Mouse (Mus musculus): ENCODE results near the gene Jmjd1c.

The Jmjd1c gene

GRCm38 (mm10) chr10:67134322-67134721 lies 38.4 kb downstream of the Jmjd1c start:
- DNase-seq: no peak

DNA sequence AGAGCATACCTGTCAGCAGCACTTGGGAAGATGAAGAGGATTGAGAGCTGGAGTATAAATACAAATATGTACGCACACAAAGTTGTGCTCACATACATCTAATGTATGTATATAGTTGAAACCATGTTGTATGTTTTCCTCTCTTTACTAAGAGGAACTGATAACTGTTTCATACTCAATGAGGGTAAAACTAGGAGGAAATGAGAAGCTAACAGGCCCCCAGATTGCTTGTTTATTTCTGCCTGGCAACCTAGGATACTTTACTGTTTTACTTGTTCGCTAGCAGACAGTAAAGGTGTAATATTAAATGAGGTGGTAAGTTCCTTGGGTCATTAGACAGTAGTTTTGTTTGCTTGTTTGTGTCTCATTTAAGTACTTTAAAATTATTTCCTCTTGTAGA lies 41.5 kb downstream of the Jmjd1c start:
- DNase-seq: no peak

DNA sequence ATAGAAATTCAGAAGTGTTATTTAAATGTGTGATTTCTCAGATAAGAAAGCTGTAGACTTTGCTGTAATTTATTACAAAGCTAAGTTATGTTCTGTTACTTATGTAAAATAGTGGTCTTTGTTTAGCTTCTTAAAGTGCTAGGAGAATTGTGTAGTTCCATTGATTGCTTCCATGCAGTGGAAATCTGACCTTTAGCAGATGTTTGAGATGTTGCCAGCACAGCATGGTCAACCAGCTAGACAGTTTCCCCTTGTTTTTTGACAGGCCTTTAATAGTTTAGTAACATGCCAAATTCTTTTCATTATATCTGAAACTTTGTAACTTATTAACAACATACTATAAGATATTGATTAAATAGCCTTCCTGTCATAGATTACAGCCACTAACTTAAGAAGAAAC lies 47.7 kb downstream of the Jmjd1c start:
- no peak for DNase-seq

- no peak for DNase-seq
Measured at GRCm38 (mm10) chr10:67144269-67144668, 48.3 kb downstream of the Jmjd1c start.

DNA sequence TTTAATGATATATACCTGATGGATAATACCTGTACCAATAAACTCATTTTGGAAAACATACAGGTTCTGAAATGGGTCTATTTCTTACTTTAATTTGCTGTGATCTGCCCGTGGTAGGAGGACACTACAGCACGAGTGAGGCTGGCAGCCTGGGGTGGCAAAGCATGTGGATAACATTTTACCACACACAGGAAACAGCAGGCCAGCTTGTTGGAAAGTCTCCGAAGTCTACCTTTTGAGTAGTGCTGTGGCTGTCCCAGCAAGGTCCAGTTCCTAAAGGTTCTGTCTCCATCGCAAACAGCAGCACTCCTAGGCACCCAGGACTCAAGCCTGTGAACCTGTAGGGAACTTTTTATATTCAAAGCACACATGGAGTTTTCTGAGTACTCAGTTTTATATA lies 49.7 kb downstream of the Jmjd1c start:
- DNase-seq: no peak

GRCm38 (mm10) chr10:67151766-67152165 lies 55.8 kb downstream of the Jmjd1c start:
- no peak for DNase-seq

GRCm38 (mm10) chr10:67154647-67155046 lies 58.7 kb downstream of the Jmjd1c start:
- no peak for DNase-seq

- no peak for DNase-seq
Measured at GRCm38 (mm10) chr10:67174049-67174448, 78.1 kb downstream of the Jmjd1c start.

- no peak for DNase-seq
Measured at GRCm38 (mm10) chr10:67176031-67176430, 80.1 kb downstream of the Jmjd1c start.

GRCm38 (mm10) chr10:67176932-67177331 lies 81.0 kb downstream of the Jmjd1c start:
- no peak for DNase-seq

DNA sequence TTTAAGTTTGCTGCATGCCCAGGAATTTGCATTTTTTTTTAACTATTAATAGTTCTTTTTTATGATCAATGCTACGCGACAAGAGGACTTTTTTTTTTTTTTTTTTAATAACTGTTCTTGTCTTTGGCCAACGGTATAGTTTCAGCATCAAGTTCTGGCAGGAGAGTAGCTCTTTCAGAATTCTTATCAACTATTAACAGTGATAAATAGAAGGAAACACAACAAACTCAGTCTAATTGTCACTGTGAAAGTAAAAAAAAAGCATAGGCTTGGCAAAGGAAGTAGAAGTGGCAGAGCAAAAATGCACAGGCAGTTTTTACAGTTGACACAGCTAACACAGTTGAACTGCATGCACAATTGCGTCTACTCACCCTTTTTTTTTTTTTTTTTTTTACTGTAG lies 81.5 kb downstream of the Jmjd1c start:
- no peak for DNase-seq

DNA sequence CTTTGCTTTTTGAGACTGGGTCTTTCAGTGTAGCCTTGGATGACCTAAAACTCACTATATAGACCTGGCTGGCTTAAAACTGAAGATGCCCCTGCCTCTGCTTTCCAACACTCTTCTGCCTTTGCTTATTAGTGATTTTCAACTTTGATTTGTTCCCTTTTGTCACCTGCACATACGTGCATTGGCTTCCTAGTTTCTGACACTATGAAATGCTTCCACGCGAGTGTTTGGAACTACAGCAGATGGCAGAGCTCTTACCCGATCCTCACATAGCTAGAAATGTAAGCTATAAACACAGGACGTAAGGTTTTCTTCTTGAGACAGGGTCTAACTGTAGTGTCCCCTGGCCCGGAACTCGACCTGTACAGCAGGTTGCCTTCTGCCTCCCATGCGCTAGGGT lies 84.1 kb downstream of the Jmjd1c start:
- no peak for DNase-seq

DNA sequence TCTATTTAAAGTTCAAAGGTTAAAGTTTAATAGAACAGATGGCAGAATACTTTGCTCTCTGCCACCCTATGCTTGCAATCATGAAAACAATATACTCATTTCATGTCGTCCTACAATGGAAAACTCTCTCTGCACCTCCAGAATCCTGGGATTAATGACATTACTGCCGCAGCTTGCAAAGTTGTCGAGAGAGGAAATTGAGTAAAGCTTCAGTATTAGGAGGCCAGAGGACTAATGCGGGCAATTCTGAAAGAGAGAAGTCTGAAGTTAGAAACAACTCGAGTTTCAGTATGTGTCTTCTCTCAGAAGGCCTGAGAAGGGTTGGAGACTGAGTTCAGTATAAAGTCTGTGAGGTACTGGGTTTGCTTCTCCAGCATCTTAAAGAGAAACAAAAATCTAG lies 84.9 kb downstream of the Jmjd1c start:
- no peak for DNase-seq

GRCm38 (mm10) chr10:67182651-67183050 lies 86.7 kb downstream of the Jmjd1c start:
- DNase-seq: no peak

- DNase-seq: no peak
Measured at GRCm38 (mm10) chr10:67183086-67183485, 87.2 kb downstream of the Jmjd1c start.

DNA sequence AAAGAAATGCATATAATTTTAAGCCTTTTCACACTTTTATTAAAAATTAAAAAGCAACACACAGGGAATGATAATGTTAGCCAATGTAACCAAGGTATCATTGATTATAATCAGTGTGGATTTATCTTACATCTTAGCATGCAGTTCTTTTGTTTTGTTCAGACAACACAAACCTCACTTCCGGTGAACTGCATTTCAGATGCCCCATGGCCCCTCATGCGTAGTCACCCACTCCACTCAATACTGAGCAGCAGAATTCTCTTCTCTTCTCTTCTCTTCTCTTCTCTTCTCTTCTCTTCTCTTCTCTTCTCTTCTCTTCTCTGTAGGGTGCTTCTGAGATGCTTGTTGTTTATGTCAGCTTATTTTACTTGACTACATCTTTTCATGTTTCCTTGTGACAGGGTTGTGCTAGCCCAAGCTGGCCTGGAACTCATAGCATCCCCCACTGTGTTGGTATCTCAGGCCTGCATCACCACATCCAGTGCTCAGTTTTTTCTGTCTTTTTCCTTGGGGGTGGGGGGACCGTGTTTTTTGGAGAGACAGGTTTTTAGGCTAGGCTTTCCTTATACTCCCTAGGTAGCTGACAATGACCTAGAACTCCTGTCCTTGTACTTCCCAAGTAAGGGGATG lies 88.6 kb downstream of the Jmjd1c start:
- no peak for DNase-seq

DNA sequence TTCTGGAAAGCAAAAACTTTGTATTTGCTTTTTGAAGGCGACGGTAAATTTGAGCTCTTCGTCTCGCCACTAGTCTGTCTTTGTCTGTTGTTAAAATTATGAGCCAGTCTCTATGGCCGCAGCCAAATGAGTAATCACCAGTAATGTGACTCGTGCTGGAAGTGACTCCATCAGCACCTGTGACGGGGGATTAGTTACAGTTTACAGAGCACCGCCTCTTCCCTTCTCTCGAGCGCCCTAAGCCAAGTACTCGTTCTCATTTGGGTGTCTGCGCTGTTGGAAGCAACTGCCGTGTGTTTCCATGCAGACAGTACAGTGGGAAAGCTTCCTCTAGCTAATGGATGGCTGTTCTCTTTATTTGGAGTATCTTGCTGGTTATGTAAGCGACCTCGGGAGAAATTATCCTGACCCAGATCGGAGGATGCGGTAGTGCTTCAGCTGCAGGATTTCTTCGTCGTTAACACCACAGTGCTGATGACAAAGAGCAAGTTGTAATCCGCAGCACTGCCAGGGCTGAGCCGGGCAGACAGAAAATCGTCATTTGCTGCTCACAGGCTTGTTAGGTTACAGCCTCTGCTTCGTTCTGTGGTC lies 89.7 kb downstream of the Jmjd1c start:
- peak; percentile 87 for DNase-seq

DNA sequence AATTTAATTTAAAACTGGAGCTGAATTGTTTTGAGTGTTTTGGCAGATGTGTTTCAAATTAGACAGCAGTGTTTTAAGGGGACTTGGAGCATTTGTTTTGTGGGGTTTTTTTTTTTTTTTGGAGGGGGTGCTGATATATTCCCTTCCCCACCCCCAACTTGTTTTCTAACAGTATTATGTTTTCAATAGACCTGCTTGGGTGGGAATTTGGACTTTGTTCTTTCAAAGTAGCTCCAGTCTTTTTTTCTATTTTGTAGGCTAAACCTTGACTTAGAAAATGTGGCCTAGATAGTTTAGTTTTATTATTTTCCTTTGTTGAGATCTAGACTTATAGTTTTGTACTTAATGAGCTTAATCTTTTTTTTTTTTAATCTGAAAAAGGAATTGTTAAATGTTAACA lies 90.6 kb downstream of the Jmjd1c start:
- DNase-seq: no peak

DNA sequence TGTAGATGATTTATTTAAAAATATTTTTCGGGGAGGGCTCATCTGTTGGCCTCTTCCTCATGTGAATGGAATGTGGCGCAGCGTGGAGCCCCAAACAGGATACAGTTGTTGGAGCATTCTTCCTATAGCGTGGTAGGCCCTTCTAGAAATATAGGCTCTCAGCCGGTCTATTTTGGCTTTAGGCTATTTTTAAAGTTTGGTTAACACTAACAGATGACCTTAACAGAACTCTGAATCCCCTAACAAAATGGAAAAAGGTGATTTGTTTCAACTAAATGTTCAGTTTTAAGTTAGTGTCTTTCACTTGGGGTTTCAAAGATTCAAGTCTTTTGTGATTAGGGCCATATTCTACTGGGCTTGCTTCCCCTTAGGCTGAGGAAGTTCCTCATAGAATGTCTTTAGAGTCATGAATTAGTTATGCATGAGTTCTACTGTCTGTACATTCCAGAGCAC lies 91.1 kb downstream of the Jmjd1c start:
- DNase-seq: no peak

DNA sequence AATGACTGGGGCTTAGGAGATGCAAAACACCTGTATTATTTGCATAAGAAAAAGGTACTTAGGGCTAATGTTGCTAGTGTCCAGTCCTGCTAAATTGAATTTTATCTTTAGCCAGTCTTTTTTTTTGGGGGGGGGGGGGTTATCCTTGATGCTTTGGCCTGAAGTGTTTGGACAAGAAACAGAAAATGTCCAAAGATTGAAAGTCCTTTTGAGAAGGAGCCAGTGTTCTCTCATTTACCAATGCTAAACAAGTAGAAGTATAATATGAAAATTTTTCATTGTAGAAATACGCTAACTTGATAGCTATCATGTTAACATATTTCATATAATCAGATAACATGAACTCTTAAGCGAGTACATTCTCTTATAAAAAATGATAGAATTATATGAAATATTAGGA lies 92.0 kb downstream of the Jmjd1c start:
- DNase-seq: no peak

DNA sequence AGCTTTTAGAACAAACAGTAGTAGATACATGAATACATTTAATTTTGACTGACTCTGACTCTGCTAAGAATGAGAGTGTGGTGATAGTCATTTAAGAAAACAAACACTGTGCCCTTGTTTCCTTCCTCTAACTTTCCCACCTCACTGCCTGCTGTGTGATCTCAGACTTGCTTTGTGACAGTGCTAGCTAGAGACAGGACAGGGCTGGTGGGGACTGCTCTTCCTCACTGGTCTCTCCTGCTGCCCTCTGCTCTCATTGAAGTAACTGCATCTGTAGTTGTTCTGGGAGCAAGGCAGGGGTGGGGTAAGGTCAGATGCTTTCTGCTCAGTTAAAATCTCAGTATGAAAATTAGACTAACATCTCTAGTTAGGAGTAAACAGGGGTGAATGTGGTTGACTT lies 93.1 kb downstream of the Jmjd1c start:
- DNase-seq: no peak

GRCm38 (mm10) chr10:67190261-67190660 lies 94.3 kb downstream of the Jmjd1c start:
- peak; percentile 46 for DNase-seq

DNA sequence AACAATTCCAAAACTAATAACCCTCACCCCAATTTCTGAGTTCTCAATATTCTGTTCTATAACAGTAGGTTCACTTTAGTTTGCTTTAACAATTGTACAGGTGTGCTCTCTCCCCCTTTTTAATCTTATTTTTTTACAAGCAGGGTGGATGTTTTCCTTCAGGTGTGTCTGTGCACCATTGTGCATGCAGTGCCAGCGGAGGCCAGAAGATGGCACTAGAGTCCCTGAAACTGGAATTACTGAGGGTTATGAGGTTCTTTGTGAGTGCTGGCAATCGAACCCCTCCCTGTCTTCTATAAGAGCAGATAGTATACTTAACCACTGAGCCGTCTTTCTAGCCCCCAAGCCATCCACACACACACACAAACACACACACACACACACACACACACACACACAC lies 96.4 kb downstream of the Jmjd1c start:
- DNase-seq: no peak

DNA sequence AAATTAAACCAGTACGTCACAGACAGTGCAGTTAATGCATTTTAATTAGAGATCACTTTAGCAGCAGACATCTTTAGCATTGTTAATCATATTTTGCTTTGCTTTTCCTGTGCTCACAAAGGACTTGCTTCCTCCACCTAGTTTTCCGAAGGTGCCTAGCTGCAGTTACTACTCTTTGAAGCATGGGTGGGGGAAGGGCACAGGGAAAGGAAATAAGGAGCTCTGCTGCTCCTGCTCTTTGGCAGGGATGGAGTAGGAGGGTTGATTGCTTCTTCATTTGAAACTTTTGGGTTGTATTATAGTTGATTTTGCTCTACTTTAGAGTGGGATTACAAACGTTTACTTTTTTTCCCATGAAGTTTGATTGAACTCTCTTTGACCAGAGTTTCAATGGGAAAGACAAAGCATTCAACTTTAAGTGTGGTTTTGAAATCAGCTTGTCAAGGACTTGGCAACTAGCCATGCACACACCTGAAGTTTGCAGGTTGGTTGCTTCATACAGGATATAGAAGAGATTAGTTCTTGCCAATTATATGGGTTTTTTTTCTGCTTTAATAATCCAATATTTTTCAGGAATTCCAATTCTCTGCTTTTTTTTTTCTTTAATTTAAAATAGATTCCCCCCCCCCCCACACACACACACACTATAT lies 97.2 kb downstream of the Jmjd1c start:
- DNase-seq: no peak

GRCm38 (mm10) chr10:67194046-67194445 lies 98.1 kb downstream of the Jmjd1c start:
- no peak for DNase-seq
